Mouse (Mus musculus): ENCODE results near the gene Synrg. TPM values are rescaled to one million over a fixed set of nuclear protein-coding genes. Genes with fewer than 3 reads are reported as not detected.

The Synrg gene
- polyA plus RNA-seq, 1 experiment from 2014 or later, result 6.0 TPM

DNA sequence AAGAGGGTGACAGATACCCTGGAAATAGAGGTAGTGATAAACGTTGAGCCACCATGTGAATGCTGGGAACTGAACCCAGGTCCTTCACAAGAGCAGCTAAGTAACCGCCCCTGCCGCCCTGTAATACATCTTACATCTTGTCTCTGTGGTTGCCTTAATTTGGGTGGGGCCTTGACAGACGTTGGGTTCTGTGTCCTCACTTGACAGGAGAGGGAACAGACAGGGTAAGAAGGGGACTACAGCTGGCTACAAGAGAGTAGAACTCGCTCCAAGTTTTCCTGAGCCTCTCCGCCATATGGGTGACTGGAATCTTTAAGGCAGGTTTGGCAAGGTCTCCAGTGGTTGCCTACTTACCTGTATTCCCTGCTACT lies 4.0 kb downstream of the Synrg start:
- Histone ChIP-seq H3K9ac (ENCODE audit: low read depth, low read length) (no peak overlapping the region), H3K9me3 (ENCODE audit: control insufficient read depth) (no peaks in the 10 kb centered on the region), H3K27ac (ENCODE audit: low read depth, low read length) (no peak overlapping the region), H3K4me3 (ENCODE audit: low read depth, low read length) (no peak overlapping the region), H3K4me1 (replicated peaks; ENCODE audit: control insufficient read depth, insufficient read depth, low read length) (no peaks in the 10 kb centered on the region), H3K27me3 (replicated peaks; ENCODE audit: control insufficient read depth, insufficient read depth, low read length) (no peaks in the 10 kb centered on the region), H3K36me3 (ENCODE audit: control insufficient read depth, insufficient read depth) (peaks cover 11% of the 10 kb centered on the region), H3K4me2 (replicated peaks; ENCODE audit: low read depth) (no peak overlapping the region)
- TF ChIP-seq CTCF (IDR thresholded peaks at IDR 0.05; ENCODE audit: low read depth), result no peak
- no peak for ATAC-seq
- WGBS, result 77% methylated on average over 6 of the region's 6 CpGs

DNA sequence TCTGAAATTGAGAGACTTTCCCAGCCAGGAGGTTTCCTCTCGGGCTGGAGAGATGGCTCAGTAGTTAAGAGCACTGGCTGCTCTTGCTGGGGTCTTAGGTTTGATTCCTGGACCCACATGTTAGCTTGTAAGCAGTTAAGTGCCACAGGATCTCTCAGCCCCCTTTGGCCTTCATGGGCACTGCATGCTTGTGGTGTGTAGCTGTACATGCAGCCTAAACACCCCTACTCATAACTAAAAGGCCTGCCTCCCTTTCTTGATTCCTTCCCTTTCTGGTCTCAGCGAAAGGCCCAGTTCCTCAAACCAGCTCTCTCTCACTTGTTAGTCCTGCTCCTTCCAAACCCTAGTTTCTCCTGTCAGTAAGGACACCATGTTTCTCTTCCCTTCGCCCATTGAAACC lies 4.8 kb downstream of the Synrg start:
- TF ChIP-seq CTCF (IDR thresholded peaks at IDR 0.05; ENCODE audit: low read depth), result no peak
- no peak overlapping the region for H3K27ac ChIP-seq (ENCODE audit: low read depth, low read length)
- H3K9me3 ChIP-seq (ENCODE audit: control insufficient read depth), result no peaks in the 10 kb centered on the region
- ATAC-seq, result no peak
- H3K4me2 ChIP-seq (replicated peaks; ENCODE audit: low read depth), result no peak overlapping the region
- H3K4me3 ChIP-seq (ENCODE audit: low read depth, low read length), result no peak overlapping the region
- no peaks in the 10 kb centered on the region for H3K27me3 ChIP-seq (replicated peaks; ENCODE audit: control insufficient read depth, insufficient read depth, low read length)
- no peak overlapping the region for H3K9ac ChIP-seq (ENCODE audit: low read depth, low read length)
- no peaks in the 10 kb centered on the region for H3K4me1 ChIP-seq (replicated peaks; ENCODE audit: control insufficient read depth, insufficient read depth, low read length)
- WGBS, result 89% methylated on average over 3 of the region's 3 CpGs
- peaks cover 11% of the 10 kb centered on the region for H3K36me3 ChIP-seq (ENCODE audit: control insufficient read depth, insufficient read depth)

DNA sequence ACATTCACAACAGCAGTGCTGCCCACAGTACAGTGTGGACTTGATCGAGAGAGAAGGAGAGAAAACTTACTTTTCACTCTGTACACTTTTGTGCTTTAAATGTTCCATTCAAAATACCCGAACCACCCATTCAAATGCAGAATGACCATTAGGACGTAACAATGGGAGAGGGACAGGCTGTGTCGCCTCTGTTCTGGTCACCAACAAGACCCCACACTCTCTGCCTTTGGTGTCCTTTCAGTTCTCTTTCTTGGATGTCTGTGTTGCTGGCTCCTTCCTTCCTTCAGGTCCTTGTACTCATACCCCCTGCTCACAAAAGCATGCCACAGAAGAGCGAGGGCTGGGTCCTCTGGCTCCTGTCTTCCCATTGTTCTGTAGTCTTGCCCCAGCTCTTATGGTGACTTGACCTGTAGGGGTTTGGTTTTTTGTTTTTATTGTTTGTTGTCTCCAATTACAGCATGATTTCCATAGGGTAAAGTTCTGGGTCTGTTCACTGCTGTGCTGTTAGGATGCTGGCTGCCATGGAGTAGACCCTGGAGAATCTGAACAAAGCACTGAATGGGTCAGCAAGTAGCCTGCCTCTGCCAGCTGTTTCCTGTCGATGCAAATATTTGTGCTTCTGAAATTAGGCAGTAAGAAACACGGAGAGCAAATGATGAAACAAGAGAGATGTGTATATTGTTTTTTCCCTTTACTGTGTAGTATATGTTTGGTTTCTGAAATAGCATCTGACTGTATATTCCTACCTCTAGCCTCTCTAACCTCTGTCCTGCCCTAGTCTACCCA lies 10.5 kb downstream of the Synrg start:
- no peak for TF ChIP-seq CTCF (IDR thresholded peaks at IDR 0.05; ENCODE audit: low read depth)
- Histone ChIP-seq H3K4me2 (replicated peaks; ENCODE audit: low read depth) (no peak overlapping the region), H3K27me3 (replicated peaks; ENCODE audit: control insufficient read depth, insufficient read depth, low read length) (no peaks in the 10 kb centered on the region), H3K36me3 (ENCODE audit: control insufficient read depth, insufficient read depth) (peaks cover 40% of the 10 kb centered on the region), H3K9me3 (ENCODE audit: control insufficient read depth) (no peaks in the 10 kb centered on the region), H3K4me3 (ENCODE audit: low read depth, low read length) (no peak overlapping the region), H3K27ac (ENCODE audit: low read depth, low read length) (no peak overlapping the region), H3K9ac (ENCODE audit: low read depth, low read length) (no peak overlapping the region), H3K4me1 (replicated peaks; ENCODE audit: control insufficient read depth, insufficient read depth, low read length) (no peaks in the 10 kb centered on the region)
- WGBS, result 79% methylated on average over 7 of the region's 7 CpGs
- ATAC-seq, result no peak

DNA sequence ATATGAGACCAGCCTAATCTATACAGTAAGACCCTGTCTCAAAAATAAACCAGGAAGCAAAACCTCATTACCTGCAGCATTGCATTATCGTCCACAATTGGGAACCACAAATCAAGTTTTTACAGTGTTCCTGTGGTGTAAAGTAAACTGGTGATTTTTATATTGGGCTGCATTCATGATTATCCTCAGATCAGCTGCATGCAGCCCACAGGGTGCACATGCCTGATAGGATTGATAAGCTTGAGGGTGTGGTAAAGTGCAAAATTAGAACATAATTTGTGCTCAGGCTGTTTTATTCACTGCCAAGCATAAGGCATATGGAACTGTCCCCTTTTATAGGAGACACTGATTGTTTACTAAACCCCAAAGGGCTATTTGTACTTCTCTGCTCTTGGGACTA lies 11.3 kb downstream of the Synrg start:
- no peak overlapping the region for H3K27ac ChIP-seq (ENCODE audit: low read depth, low read length)

DNA sequence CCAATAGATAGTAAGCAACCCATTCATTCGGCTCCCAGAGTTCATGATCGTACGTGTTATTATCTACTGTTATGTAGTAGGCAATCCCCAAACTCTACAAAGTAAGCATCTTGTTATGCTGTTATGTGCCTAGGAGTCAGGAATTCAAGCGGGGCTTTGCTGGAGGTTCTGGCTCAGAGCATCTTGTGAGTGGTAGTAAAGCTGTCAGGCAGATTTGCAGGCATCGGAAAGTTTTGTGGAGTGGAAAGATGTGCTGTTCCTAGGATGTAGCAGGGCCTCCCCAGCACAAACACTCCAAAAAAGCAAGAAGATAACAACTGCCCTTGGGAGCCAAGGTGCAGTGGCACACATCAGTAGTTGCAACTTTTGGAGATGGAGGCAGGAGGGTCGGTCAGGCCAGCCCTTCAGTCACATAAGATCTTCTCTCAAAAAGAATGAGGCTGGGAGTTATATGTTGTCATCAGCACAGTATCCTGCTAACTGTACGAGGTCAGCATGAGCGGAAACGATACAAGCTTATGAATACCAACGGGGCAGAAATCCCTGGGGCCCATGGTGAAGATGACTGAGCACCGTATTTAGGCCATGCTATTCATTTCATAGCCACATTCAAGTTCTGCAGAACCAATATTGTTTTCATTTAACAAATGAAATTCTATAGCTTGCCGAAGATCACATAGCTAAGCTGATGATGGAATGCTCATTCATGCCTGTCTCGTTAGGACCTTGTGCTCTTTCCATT lies 12.2 kb downstream of the Synrg start:
- no peak for ATAC-seq
- Histone ChIP-seq H3K9ac (ENCODE audit: low read depth, low read length) (no peak overlapping the region), H3K27ac (ENCODE audit: low read depth, low read length) (no peak overlapping the region), H3K4me3 (ENCODE audit: low read depth, low read length) (no peak overlapping the region), H3K4me1 (replicated peaks; ENCODE audit: control insufficient read depth, insufficient read depth, low read length) (no peaks in the 10 kb centered on the region), H3K36me3 (ENCODE audit: control insufficient read depth, insufficient read depth) (peaks cover 52% of the 10 kb centered on the region), H3K27me3 (replicated peaks; ENCODE audit: control insufficient read depth, insufficient read depth, low read length) (no peaks in the 10 kb centered on the region), H3K9me3 (ENCODE audit: control insufficient read depth) (no peaks in the 10 kb centered on the region), H3K4me2 (replicated peaks; ENCODE audit: low read depth) (no peak overlapping the region)
- WGBS, result 88% methylated on average over 13 of the region's 13 CpGs
- TF ChIP-seq CTCF (IDR thresholded peaks at IDR 0.05; ENCODE audit: low read depth), result no peak

More for the DNA sequence above, 11.3 kb downstream of the Synrg start:
- H3K27me3 ChIP-seq (replicated peaks; ENCODE audit: control insufficient read depth, insufficient read depth, low read length), result no peaks in the 10 kb centered on the region
- peaks cover 48% of the 10 kb centered on the region for H3K36me3 ChIP-seq (ENCODE audit: control insufficient read depth, insufficient read depth)
- no peaks in the 10 kb centered on the region for H3K4me1 ChIP-seq (replicated peaks; ENCODE audit: control insufficient read depth, insufficient read depth, low read length)
- TF ChIP-seq CTCF (IDR thresholded peaks at IDR 0.05; ENCODE audit: low read depth), result no peak
- ATAC-seq, result no peak
- 92% methylated on average over 1 of the region's 1 CpGs for WGBS
- H3K9me3 ChIP-seq (ENCODE audit: control insufficient read depth), result no peaks in the 10 kb centered on the region
- H3K9ac ChIP-seq (ENCODE audit: low read depth, low read length), result no peak overlapping the region
- no peak overlapping the region for H3K4me3 ChIP-seq (ENCODE audit: low read depth, low read length)
- H3K4me2 ChIP-seq (replicated peaks; ENCODE audit: low read depth), result no peak overlapping the region

DNA sequence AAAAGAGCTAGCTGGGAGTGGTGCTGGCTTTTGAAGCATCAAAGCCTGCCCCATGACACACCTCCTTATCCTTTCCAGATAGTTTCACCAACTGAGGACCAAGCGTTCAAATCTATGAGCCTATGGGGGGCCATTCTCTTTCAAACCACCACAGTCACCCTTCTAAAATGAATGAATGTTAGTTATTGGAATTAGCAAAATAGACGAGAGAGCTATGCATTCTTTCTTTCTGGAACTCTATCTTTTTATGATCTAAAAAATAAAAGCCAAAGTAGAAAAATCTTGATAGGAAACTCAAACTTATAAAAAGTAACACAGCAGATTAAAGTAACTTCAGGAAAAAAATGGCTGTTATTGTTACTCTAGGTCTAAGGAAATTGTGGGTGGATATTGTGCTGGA lies 13.6 kb downstream of the Synrg start:
- H3K27ac ChIP-seq (ENCODE audit: low read depth, low read length), result no peak overlapping the region
- no peak for TF ChIP-seq CTCF (IDR thresholded peaks at IDR 0.05; ENCODE audit: low read depth)
- H3K36me3 ChIP-seq (ENCODE audit: control insufficient read depth, insufficient read depth), result peaks cover 55% of the 10 kb centered on the region
- no peak overlapping the region for H3K4me3 ChIP-seq (ENCODE audit: low read depth, low read length)
- no peak for ATAC-seq
- no peaks in the 10 kb centered on the region for H3K4me1 ChIP-seq (replicated peaks; ENCODE audit: control insufficient read depth, insufficient read depth, low read length)
- H3K4me2 ChIP-seq (replicated peaks; ENCODE audit: low read depth), result no peak overlapping the region
- WGBS, result 95% methylated on average over 2 of the region's 2 CpGs
- H3K9ac ChIP-seq (ENCODE audit: low read depth, low read length), result no peak overlapping the region
- no peaks in the 10 kb centered on the region for H3K9me3 ChIP-seq (ENCODE audit: control insufficient read depth)
- no peaks in the 10 kb centered on the region for H3K27me3 ChIP-seq (replicated peaks; ENCODE audit: control insufficient read depth, insufficient read depth, low read length)
